Mouse (Mus musculus) heart, postnatal 4 days (tissue): ENCODE data around the gene Ptpn9. TPM values are rescaled to one million over a fixed set of nuclear protein-coding genes. Genes with fewer than 3 reads are reported as not detected.
"Not testable (repeated sequence)": the region's sequence is repeated elsewhere in the genome, so short reads cannot be mapped to it uniquely, and the experiment has no call there.

ENCODE experiments used
- DNase-seq: peaks from one replicate; pipeline ENCODE4 v3.0.0; 2021
- total RNA-seq, 2 experiments: library from RNA; stranded (reverse); gene quantifications; 2 replicates each; pipeline ENCODE4 v1.2.3; 2021

The Ptpn9 gene
- total RNA-seq = 10 to 100 TPM; 24.5 to 25.1 TPM

DNA sequence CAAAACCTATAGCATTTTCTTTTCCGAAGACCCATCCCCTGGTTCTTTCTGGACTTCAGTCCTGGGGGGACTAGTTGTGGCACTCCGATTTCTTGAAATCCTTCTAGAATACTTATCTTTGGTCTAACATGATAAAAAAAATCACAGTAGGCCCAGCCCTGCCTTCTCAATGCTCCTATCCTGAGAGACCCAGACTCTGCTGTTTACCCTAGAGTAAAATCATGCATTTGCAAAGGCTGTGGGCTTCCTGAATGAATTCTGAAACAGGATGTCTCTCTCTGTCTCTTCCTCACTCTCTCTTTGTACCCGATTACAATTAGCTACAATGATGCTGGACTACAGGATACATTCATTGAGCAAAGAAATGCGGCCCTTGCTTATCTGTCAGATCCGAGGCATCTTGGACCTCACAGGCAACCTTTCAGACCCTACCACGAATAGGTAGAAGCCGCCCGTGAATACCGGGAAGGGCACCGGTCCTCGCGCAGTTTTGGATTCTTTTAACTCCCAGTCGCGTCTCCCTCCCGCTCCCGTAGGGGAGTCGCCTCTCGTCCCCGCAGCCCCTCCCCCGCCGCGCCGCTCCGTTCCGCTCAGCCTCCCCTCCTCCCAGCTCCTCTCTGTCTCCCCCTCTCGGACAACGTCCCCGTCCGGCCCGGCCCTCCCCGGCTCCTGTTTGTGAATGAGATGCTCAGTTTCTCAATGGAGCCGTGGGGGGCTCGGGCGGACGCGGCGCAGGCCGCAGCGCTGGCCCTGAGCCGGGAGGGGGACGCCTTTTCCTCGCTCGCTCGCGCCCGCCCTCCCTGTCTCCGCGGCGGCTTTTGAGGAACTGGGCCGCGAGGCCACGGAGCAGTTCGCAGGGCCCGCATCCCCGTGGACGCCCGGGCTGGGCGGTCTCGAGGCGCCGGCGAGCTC lies at the start of gene Ptpn9:
Gene Ptpn9 (plus strand): TSS at position 638 of the 912 bp plus-strand sequence.
- DNase-seq = peak; percentile 95

DNA sequence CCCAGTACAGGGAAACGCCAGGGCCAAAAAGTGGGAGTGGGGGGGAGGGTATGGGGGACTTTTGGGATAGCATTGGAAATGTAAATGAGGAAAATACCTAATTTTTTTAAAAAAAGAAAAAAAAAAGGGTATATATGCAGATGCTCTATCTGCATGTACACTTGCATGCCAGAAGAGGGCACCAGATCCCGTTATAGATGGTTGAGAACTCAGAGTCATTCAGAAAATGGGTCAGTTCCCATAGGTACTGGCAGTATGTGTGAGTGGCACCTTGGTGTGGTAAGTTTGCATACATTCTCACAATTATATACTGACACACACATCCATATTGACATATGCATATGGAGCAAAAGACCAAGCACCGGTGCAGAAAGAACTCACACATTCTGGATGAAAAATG lies 47.2 kb upstream of the Ptpn9 start:
- peak; percentile 61 for DNase-seq

DNA sequence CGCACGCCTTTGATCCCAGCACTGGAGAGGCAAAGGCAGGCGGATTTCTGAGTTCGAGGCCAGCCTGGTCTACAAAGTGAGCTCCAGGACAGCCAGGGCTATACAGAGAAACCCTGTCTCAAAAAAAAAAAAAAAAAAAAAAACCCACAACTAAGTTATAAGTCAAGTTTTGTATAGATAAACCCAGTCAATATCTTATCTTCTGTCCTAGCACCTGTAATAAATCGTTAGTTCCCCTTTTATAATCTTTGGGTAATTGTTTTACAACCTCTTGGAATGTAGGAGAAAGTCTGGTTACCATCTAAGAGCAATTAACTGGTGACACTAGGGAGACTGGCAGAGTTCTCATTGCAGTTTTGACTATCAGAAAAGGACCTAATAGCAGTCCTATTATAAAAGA lies 46.0 kb upstream of the Ptpn9 start:
- not testable (repeated sequence) for DNase-seq

DNA sequence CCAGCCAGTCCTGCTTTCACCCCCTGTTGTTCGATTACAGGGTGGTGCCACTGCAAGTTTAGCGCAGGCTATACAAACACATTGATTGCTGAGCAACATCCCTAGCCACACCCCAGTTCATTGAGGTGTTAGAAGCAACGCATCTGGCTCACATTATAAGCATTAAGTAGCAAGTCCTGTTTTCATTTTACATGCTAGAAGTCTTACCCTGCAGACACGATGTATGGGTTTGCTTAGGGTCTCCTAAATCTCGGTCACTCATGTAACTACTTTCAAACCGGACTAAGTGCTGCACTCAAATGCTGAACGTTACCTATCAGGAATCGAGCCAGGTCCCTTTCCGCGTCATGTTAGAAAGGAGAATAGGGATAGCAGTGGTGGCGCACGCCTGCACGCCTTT lies 45.0 kb upstream of the Ptpn9 start:
- DNase-seq = peak; percentile 7

GRCm38 (mm10) chr9:56950414-56951400 lies 44.0 kb upstream of the Ptpn9 start, which contains the start of gene Snupn:
Gene Snupn, plus strand, starts transcription at chr9:56950878.
- DNase-seq = peak; percentile 98

DNA sequence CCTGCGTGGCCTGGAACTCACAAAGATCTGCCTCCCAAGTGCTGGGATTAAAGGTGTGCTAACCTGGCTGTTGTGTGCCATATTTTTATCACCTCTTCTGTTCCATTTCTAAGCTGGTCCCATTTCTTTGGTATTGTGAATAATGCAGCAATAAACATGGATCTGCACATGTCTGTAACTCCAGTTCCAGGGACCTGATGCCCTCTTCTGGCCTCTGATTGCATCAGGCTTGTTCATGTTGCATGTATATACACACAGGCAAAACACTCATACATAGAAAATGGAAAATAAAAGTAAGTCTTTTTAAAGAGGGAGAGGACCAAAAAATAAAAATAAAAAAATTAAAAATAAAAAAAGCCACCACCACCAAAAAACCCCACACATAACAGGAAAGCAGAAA lies 41.2 kb upstream of the Ptpn9 start:
- DNase-seq = no peak

DNA sequence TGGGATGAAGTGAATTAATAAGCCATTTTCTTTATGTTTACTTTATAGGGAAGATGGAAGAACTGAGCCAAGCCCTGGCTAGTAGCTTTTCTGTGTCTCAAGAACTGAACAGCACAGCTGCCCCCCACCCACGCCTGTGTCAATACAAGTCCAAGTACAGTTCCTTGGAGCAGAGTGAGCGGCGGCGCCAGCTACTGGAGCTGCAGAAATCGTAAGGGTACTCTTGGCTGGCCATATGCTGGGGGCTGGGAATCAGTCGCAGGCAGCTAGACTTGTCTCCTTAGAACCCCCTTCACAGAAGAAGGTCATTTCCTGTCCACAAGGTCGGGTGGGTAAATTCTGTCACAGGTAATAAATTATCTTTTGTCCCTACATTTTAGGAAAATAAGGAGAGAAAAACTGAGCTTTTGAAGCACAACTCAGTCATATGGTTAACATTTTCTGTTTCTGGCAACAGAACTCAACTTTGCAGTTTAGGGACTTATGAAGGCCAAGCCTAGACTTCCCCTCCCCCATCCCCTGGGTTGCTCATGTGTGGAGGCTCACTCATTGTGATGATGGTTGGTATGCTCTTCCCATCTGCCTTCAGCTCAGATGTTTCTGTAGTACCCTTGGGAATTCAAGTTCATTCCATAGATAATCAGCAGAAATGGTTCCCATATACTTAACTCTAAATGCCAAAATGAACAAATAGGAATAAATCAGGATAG lies 37.6 kb upstream of the Ptpn9 start:
- peak; percentile 17 for DNase-seq

GRCm38 (mm10) chr9:56958689-56959088 lies 36.0 kb upstream of the Ptpn9 start:
- no peak for DNase-seq

GRCm38 (mm10) chr9:56961591-56961990 lies 33.1 kb upstream of the Ptpn9 start:
- DNase-seq = no peak

DNA sequence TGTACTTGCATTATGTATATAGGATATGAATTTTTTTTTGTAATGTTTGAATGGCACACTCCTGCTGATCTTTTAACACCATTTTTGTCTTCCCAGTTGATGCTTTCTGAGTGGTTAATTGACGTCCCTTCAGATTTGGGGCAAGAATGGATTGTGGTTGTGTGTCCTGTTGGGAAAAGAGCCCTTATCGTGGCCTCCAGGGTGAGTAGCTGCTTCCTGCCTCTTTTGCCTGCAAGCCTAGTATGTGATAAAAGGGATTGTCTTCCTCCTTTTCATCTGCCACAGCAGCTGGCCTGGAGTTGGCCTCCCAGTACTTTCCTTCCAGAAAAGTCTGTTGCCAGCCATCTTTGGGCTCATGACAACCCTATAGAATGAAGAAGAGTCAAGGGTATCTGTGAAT lies 24.6 kb upstream of the Ptpn9 start:
- no peak for DNase-seq

- no peak for DNase-seq
Observed at GRCm38 (mm10) chr9:56973960-56974524, 20.7 kb upstream of the Ptpn9 start.

GRCm38 (mm10) chr9:56975199-56975598 lies 19.5 kb upstream of the Ptpn9 start:
- DNase-seq = no peak

- no peak for DNase-seq
Observed at GRCm38 (mm10) chr9:56980186-56980585, 14.5 kb upstream of the Ptpn9 start.

DNA sequence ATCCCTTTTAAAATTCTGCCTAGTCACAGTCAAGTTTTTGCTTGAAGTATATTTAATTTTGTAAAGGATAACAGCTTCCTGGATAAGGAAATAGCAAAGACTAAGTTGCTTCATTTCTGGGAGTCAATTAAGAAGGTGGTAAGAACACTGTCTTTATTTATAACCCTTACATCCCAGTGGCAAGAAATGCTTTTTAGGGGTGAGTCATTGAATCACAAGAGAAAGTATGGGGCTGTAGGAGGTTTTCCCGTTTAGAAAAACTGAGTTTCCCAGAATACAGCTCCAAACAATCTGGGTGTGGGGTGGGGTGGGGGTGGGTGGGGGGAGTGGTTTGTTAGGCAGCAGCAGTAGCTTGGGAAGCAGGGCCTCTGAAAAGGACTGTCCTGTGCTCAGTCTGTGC lies 13.2 kb upstream of the Ptpn9 start:
- DNase-seq = no peak

DNA sequence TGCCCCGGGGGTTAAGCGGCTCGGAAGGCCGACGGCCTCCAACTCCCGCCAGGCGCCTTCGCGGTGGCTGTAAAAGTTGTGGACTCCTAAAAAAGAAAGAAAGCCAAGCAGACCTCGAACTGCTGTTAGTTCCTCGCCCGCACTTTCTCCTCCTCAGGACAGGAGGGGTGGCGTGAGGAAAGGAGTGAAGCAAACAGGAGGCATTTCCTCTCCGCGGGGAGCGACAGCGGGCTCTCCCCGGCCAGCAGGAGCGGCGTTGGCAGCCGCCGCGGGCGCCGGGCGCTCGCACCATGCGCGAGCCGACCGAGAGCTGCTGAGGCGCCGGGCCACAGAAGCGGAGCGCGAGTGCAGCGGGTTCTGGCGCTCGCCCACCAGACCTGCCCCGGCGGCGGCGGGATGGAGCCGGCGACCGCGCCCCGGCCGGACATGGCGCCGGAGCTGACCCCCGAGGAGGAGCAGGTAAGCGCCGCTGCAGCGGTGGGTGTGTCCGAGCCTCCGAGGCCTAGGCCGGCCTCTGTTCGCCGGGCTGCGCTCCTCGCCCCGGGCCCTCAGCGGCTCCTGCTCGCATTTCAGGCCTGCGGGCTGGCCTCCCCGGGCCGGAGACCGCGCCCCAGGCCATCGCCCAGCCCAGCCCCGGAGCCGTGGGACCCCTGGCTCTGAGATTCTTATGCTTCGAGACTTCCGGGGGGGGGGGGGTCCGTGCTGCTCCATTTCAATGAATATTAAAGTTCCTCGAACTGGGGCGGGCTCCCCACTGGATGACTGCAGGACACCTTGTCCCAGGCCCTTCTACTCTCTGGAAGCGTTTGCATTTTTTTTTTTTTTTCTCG lies 690 bp downstream of the Ptpn9 start:
- peak; percentile 70 for DNase-seq

GRCm38 (mm10) chr9:56996028-56996346 lies 1.3 kb downstream of the Ptpn9 start:
- peak; percentile 9 for DNase-seq

- peak; percentile 19 for DNase-seq
Observed at GRCm38 (mm10) chr9:56997206-56997605, 2.5 kb downstream of the Ptpn9 start.

DNA sequence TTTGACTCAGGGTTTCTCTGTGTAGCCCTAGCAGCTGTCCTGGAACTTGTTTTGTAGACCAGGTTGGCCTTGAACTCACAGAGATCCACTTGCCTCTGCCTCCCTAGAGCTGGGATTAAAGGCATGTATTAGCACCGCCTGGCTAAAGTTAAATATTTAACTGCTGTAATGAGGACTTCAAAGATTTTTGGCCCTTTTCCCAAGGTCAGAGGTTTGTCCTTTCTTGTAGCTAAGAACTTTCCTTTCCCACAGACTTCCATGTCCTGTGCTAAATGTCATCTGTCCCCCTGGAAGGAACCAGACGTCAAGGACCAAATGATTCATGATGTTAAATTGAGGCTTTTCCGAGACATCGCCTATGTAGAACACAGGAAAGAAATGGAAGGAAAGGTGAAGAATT lies 8.3 kb downstream of the Ptpn9 start:
- no peak for DNase-seq

GRCm38 (mm10) chr9:57012393-57012792 lies 17.7 kb downstream of the Ptpn9 start:
- no peak for DNase-seq

DNA sequence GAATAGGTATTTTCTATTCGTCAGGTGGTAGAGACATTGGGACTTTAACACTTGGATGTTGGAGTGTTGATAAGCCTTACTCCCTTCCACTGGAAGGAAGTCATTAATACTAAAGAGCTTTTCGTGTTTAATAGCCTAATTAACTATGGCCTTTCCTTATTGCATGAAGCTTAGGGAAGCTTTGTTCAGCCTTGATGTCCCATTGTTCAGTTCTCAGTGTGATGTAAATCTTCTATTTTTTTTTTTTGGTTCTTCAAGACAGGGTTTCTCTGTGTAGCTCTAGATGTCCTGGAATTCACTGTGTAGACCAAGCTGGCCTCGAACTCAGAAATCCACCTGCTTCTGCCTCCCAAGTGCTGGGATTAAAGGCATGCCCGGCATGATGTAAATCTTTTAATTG lies 18.2 kb downstream of the Ptpn9 start:
- no peak for DNase-seq

- no peak for DNase-seq
Observed at GRCm38 (mm10) chr9:57013756-57014155, 19.0 kb downstream of the Ptpn9 start.
